Mouse (Mus musculus) olfactory bulb, adult 2 months (tissue): ENCODE data around the gene Tmem63b. TPM values are rescaled to one million over a fixed set of nuclear protein-coding genes. Genes with fewer than 3 reads are reported as not detected.

ENCODE experiments used
- H3K27ac ChIP-seq: fragments of 200-500 bp; 2 replicates; pipeline ENCODE4 v1.5.1; 2012; ENCODE audit warnings: low read depth, low read length; ENCODE audit not compliant: insufficient read depth
- H3K4me1 ChIP-seq: fragments of 200-500 bp; 2 replicates; pipeline ENCODE4 v1.6.1; 2012; ENCODE audit warnings: low read length; ENCODE audit not compliant: control insufficient read depth, insufficient read depth
- H3K4me3 ChIP-seq: fragments of 200-500 bp; 2 replicates; pipeline ENCODE4 v1.5.1; 2012; ENCODE audit warnings: mild to moderate bottlenecking, low read depth, low read length, moderate library complexity; ENCODE audit not compliant: insufficient read depth
- CTCF ChIP-seq: fragments of 200-500 bp; IDR thresholded peaks from 2 replicates; pipeline ENCODE4 v1.5.1; 2012; ENCODE audit warnings: low read depth, mild to moderate bottlenecking, low read length, moderate library complexity; ENCODE audit not compliant: insufficient read depth
- POLR2A ChIP-seq: fragments of 200-500 bp; IDR thresholded peaks from 2 replicates; pipeline ENCODE4 v1.6.1; 2012; ENCODE audit warnings: mild to moderate bottlenecking, low read depth, low read length, moderate library complexity; ENCODE audit not compliant: insufficient read depth
- WGBS: fragments of 180-500 bp; shearing (Covaris S2); methylation state at CpG from one replicate; pipeline ENCODE4 v1.1.7; 2018; 5-methylcytosine and 5-hydroxymethylcytosine counted together
- polyA plus RNA-seq: library from polyadenylated mRNA; stranded (reverse); fragments of >200 nt; gene quantifications from 2 replicates; pipeline ENCODE4 v1.2.4, GENCODE M21; 2012; ENCODE audit warnings: low replicate concordance; ENCODE audit not compliant: missing spikeins, insufficient read depth, insufficient read length

The Tmem63b gene
- polyA plus RNA-seq, result 179 TPM in 1 of 2 replicates, not detected in the other

GRCm38 (mm10) chr17:45686716-45687115 is at the start of gene Tmem63b:
Tmem63b (minus strand) TSS chr17:45686905.
- WGBS, result 5% methylated on average over 12 of the region's 12 CpGs
- Histone ChIP-seq H3K27ac (peak within 1 kb of the TSS; percentile 75), H3K4me1 (peaks cover 18% of the 10 kb centered on the region), H3K4me3 (peak within 1 kb of the TSS; percentile 95)
- no peak for TF ChIP-seq CTCF
- no peak for TF ChIP-seq POLR2A

- TF ChIP-seq CTCF, result peak; percentile 80
- TF ChIP-seq POLR2A, result no peak
- Histone ChIP-seq H3K4me1 (peaks cover 26% of the 10 kb centered on the region), H3K4me3 (peak overlapping the region; percentile 75), H3K27ac (peak overlapping the region; percentile 76)
- 11% methylated on average over 10 of the region's 10 CpGs for WGBS
Measured at GRCm38 (mm10) chr17:45735382-45736310, 48.9 kb upstream of the Tmem63b start.

DNA sequence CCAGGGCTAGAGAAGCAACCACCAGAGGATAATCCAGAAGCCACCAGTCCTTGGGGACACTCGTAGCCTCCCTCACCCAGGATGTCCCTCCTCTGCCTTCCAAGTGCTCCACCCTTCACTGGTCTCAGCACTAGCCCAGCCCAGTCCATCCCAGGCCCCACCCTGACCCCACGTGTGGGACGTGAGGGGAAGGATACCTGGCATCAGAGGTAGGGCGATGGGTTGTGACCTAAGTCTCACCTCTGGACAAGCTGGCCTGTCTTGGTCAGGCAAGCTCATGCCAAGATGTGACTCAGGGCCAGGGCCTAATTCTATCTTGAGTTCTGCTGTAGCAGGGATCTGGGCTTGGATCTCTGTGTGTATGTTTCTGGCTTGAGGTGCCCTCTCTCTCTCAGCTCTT is 48.2 kb upstream of the Tmem63b start:
- WGBS, result 79% methylated on average over 4 of the region's 4 CpGs
- peaks cover 26% of the 10 kb centered on the region for H3K4me1 ChIP-seq
- H3K4me3 ChIP-seq, result no peak overlapping the region
- no peak overlapping the region for H3K27ac ChIP-seq
- TF ChIP-seq POLR2A (no peak), CTCF (no peak)

- TF ChIP-seq CTCF, result no peak
- no peak for TF ChIP-seq POLR2A
- 39% methylated on average over 3 of the region's 3 CpGs for WGBS
- H3K27ac ChIP-seq, result peak overlapping the region; percentile 40; the same call in 1 of the 2 replicates
- no peak overlapping the region for H3K4me3 ChIP-seq
- H3K4me1 ChIP-seq, result peaks cover 26% of the 10 kb centered on the region
Measured at GRCm38 (mm10) chr17:45734333-45734732, 47.6 kb upstream of the Tmem63b start.

- TF ChIP-seq CTCF, result no peak
- TF ChIP-seq POLR2A, result no peak
- Histone ChIP-seq H3K4me3 (peak within 1 kb of the TSS; percentile 31), H3K4me1 (peaks cover 26% of the 10 kb centered on the region), H3K27ac (peak within 1 kb of the TSS; percentile 40; the same call in 1 of the 2 replicates)
- 3% methylated on average over 41 of the region's 41 CpGs for WGBS
Measured at GRCm38 (mm10) chr17:45733735-45734301, 47.1 kb upstream of the Tmem63b start, which contains the start of gene 1600014C23Rik. 1600014C23Rik (minus strand) TSS chr17:45733844.

GRCm38 (mm10) chr17:45733038-45733734 is 46.5 kb upstream of the Tmem63b start:
- TF ChIP-seq POLR2A (no peak), CTCF (no peak)
- H3K27ac ChIP-seq, result no peak overlapping the region
- H3K4me1 ChIP-seq, result peaks cover 26% of the 10 kb centered on the region
- no peak overlapping the region for H3K4me3 ChIP-seq
- 31% methylated on average over 19 of the region's 19 CpGs for WGBS

- TF ChIP-seq POLR2A (no peak), CTCF (peak; percentile 69)
Measured at GRCm38 (mm10) chr17:45731172-45731864, 44.6 kb upstream of the Tmem63b start.

DNA sequence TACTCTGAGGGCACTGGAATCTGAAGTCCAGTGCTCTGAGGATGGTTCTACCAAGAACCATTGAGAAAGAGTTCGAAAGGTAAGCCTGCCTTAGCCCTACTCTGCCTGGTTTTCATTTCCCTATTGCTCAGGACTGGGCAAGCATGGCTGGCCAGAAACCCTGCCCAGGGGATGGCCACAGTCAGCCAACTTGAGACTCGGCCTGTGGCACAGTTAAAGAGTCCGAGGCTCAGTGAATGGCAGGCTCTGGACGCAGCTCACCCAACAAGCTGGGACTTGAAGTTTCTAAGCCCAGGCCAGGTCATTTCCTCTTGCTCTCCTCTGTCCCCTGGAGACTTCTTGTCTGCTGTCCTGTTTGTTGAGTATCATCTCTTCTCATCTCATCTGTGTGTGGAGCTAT is 44.0 kb upstream of the Tmem63b start:
- no peak for TF ChIP-seq CTCF
- no peak for TF ChIP-seq POLR2A
- H3K4me3 ChIP-seq, result no peak overlapping the region
- H3K4me1 ChIP-seq, result peaks cover 19% of the 10 kb centered on the region
- 81% methylated on average over 4 of the region's 4 CpGs for WGBS
- H3K27ac ChIP-seq, result no peak overlapping the region

More at GRCm38 (mm10) chr17:45731172-45731864, 44.6 kb upstream of the Tmem63b start:
- Histone ChIP-seq H3K4me1 (peaks cover 25% of the 10 kb centered on the region), H3K4me3 (no peak overlapping the region), H3K27ac (no peak overlapping the region)
- WGBS, result 21% methylated on average over 9 of the region's 9 CpGs
